Mouse (Mus musculus): ENCODE data around the gene Nop2. TPM values are rescaled to one million over a fixed set of nuclear protein-coding genes. Genes with fewer than 3 reads are reported as not detected.

Nop2 gene
- polyA plus RNA-seq, 1 experiment from 2014 or later, result 22.6 TPM

- Histone ChIP-seq H3K27me3 (replicated peaks; ENCODE audit: control insufficient read depth, insufficient read depth, low read length) (no peaks in the 10 kb centered on the region), H3K9ac (ENCODE audit: low read depth, low read length) (no peak overlapping the region), H3K4me3 (ENCODE audit: low read depth, low read length) (peak overlapping the region; percentile 7), H3K9me3 (ENCODE audit: control insufficient read depth) (no peaks in the 10 kb centered on the region), H3K4me2 (replicated peaks; ENCODE audit: low read depth) (peak overlapping the region; percentile 53), H3K36me3 (ENCODE audit: control insufficient read depth, insufficient read depth) (no peaks in the 10 kb centered on the region), H3K27ac (ENCODE audit: low read depth, low read length) (peak overlapping the region; percentile 83), H3K4me1 (replicated peaks; ENCODE audit: control insufficient read depth, insufficient read depth, low read length) (peaks cover 15% of the 10 kb centered on the region; the same call in 1 of the 2 replicates)
- WGBS, result 2% methylated on average over 15 of the region's 15 CpGs
- ATAC-seq, result peak; percentile 58
- peak; percentile 28 for TF ChIP-seq CTCF (IDR thresholded peaks at IDR 0.05; ENCODE audit: low read depth)
Observed at GRCm38 (mm10) chr6:125089521-125090321, 42.0 kb upstream of the Nop2 start.

- Histone ChIP-seq H3K27me3 (replicated peaks; ENCODE audit: control insufficient read depth, insufficient read depth, low read length) (no peaks in the 10 kb centered on the region), H3K9ac (ENCODE audit: low read depth, low read length) (no peak overlapping the region), H3K4me1 (replicated peaks; ENCODE audit: control insufficient read depth, insufficient read depth, low read length) (peaks cover 15% of the 10 kb centered on the region; the same call in 1 of the 2 replicates), H3K4me3 (ENCODE audit: low read depth, low read length) (no peak overlapping the region), H3K4me2 (replicated peaks; ENCODE audit: low read depth) (peak overlapping the region; percentile 53), H3K36me3 (ENCODE audit: control insufficient read depth, insufficient read depth) (no peaks in the 10 kb centered on the region), H3K9me3 (ENCODE audit: control insufficient read depth) (no peaks in the 10 kb centered on the region), H3K27ac (ENCODE audit: low read depth, low read length) (peak overlapping the region; percentile 83)
- no peak for ATAC-seq
- no peak for TF ChIP-seq CTCF (IDR thresholded peaks at IDR 0.05; ENCODE audit: low read depth)
- WGBS, result 51% methylated on average over 10 of the region's 10 CpGs
Observed at GRCm38 (mm10) chr6:125090341-125091085, 41.2 kb upstream of the Nop2 start.

DNA sequence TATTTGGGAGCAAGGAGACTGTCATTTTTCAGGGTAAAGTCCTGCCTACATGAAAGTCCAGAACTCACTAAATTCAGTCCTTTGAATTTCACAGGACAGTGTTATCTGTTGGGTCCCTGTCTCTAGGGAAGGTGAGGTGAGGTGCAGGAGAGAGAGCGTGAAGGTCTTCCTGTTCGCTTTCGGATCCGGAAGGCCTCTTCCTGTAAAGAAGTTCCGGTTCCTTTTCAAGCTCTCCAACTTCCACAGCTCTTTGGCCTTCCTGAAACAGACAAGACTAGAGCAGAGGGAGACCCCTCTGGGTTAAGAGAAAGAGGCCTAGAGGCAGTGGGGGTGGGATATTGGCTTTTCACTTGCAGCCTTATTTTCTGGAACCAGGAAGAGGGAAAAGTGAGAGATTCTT lies 39.3 kb upstream of the Nop2 start:
- ATAC-seq, result no peak

DNA sequence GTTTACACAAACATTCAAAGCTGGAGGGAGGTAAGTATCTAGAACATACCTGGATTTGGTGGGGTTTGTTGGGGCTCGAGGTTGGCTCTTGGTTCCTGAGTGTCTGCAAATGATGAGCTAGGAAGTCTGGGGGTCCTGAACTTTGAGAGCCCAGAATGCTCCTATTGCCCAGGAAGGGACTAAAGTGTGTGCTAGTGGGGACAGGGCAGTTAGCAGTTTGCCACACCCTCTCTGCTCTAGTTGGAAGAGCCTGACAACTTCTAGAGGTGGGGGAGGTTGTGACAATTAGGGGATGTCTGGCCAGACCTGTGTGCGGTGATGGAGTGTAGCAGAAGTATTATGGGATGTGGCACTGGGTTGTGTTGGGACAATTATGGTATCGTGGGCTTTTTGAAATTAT lies 36.9 kb upstream of the Nop2 start:
- Histone ChIP-seq H3K4me2 (replicated peaks; ENCODE audit: low read depth) (no peak overlapping the region), H3K36me3 (ENCODE audit: control insufficient read depth, insufficient read depth) (peaks cover 5% of the 10 kb centered on the region; the same call in 1 of the 2 replicates), H3K27ac (ENCODE audit: low read depth, low read length) (peak overlapping the region; percentile 91; the same call in 1 of the 2 replicates), H3K4me1 (replicated peaks; ENCODE audit: control insufficient read depth, insufficient read depth, low read length) (peaks cover 19% of the 10 kb centered on the region; the same call in 1 of the 2 replicates), H3K9me3 (ENCODE audit: control insufficient read depth) (no peaks in the 10 kb centered on the region), H3K27me3 (replicated peaks; ENCODE audit: control insufficient read depth, insufficient read depth, low read length) (no peaks in the 10 kb centered on the region), H3K4me3 (ENCODE audit: low read depth, low read length) (no peak overlapping the region), H3K9ac (ENCODE audit: low read depth, low read length) (no peak overlapping the region)
- no peak for TF ChIP-seq CTCF (IDR thresholded peaks at IDR 0.05; ENCODE audit: low read depth)
- WGBS, result 48% methylated on average over 3 of the region's 3 CpGs
- ATAC-seq, result no peak

More for the DNA sequence above, 39.3 kb upstream of the Nop2 start:
- Histone ChIP-seq H3K4me3 (ENCODE audit: low read depth, low read length) (no peak overlapping the region), H3K36me3 (ENCODE audit: control insufficient read depth, insufficient read depth) (no peaks in the 10 kb centered on the region), H3K27ac (ENCODE audit: low read depth, low read length) (no peak overlapping the region), H3K4me2 (replicated peaks; ENCODE audit: low read depth) (no peak overlapping the region), H3K9me3 (ENCODE audit: control insufficient read depth) (no peaks in the 10 kb centered on the region), H3K4me1 (replicated peaks; ENCODE audit: control insufficient read depth, insufficient read depth, low read length) (peaks cover 15% of the 10 kb centered on the region; the same call in 1 of the 2 replicates), H3K9ac (ENCODE audit: low read depth, low read length) (no peak overlapping the region), H3K27me3 (replicated peaks; ENCODE audit: control insufficient read depth, insufficient read depth, low read length) (no peaks in the 10 kb centered on the region)
- WGBS, result 86% methylated on average over 5 of the region's 5 CpGs
- no peak for TF ChIP-seq CTCF (IDR thresholded peaks at IDR 0.05; ENCODE audit: low read depth)

GRCm38 (mm10) chr6:125095391-125096278 lies 36.1 kb upstream of the Nop2 start, which contains the start of gene Chd4:
Gene Chd4, plus strand, starts transcription at chr6:125095981.
- Histone ChIP-seq H3K36me3 (ENCODE audit: control insufficient read depth, insufficient read depth) (peaks cover 13% of the 10 kb centered on the region), H3K4me3 (ENCODE audit: low read depth, low read length) (peak within 1 kb of the TSS; percentile 79), H3K4me2 (replicated peaks; ENCODE audit: low read depth) (peak within 1 kb of the TSS; percentile 70), H3K27me3 (replicated peaks; ENCODE audit: control insufficient read depth, insufficient read depth, low read length) (no peaks in the 10 kb centered on the region), H3K9ac (ENCODE audit: low read depth, low read length) (peak within 1 kb of the TSS; percentile 91), H3K27ac (ENCODE audit: low read depth, low read length) (peak within 1 kb of the TSS; percentile 91), H3K9me3 (ENCODE audit: control insufficient read depth) (no peaks in the 10 kb centered on the region), H3K4me1 (replicated peaks; ENCODE audit: control insufficient read depth, insufficient read depth, low read length) (peaks cover 12% of the 10 kb centered on the region; the same call in 1 of the 2 replicates)
- peak; percentile 68 for ATAC-seq
- TF ChIP-seq CTCF (IDR thresholded peaks at IDR 0.05; ENCODE audit: low read depth), result no peak
- WGBS, result 3% methylated on average over 30 of the region's 45 CpGs
